Mouse (Mus musculus) erythroblast, adult 5-6 weeks (primary cell): ENCODE results near the gene Srsf3. TPM values are rescaled to one million over a fixed set of nuclear protein-coding genes. Genes with fewer than 3 reads are reported as not detected.

Experiments used
- ATAC-seq: replicated peaks from 2 replicates; pipeline ENCODE4 v1.8.0; 2016; ENCODE audit warnings: moderate number of reproducible peaks, mild to moderate bottlenecking, moderate TSS enrichment, inconsistent platforms; ENCODE audit not compliant: poor library complexity, low FRiP score, severe bottlenecking
- total RNA-seq, 2 experiments: library from RNA; stranded (forward) in 1 of 2; stranded (reverse) in 1 of 2; fragments of 150-400 nt in 1 of 2; fragments of 200-764, 138-1000 nt in 1 of 2; gene quantifications; 2 replicates each; pipeline versions ENCODE4 v1.2.3 to v1.2.4; 2015 to 2017; ENCODE audit warnings: low replicate concordance in 2 of 2

The Srsf3 gene
- total RNA-seq, 2 experiments from 2014 or later, result 174 to 211 TPM

DNA sequence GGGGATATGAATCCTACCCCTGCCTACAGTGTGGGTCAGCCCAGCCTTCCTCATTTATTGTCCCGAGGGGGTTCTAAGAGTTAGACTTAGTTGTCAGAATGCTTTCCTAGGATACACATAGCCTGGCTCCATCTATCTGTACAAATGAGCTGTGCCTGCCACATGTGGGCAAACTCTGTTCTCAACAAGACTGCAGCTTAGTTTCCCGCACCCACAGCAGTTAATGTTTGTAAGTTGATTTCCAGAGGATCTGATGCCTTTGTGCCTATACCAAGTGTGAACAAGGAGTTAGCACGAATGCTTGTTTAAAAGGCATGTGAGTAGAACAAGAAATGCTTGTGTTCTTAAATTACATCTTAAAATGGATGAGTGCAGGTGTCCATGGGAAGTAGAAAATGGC lies 11.2 kb downstream of the Srsf3 start:
- ATAC-seq, result no peak

DNA sequence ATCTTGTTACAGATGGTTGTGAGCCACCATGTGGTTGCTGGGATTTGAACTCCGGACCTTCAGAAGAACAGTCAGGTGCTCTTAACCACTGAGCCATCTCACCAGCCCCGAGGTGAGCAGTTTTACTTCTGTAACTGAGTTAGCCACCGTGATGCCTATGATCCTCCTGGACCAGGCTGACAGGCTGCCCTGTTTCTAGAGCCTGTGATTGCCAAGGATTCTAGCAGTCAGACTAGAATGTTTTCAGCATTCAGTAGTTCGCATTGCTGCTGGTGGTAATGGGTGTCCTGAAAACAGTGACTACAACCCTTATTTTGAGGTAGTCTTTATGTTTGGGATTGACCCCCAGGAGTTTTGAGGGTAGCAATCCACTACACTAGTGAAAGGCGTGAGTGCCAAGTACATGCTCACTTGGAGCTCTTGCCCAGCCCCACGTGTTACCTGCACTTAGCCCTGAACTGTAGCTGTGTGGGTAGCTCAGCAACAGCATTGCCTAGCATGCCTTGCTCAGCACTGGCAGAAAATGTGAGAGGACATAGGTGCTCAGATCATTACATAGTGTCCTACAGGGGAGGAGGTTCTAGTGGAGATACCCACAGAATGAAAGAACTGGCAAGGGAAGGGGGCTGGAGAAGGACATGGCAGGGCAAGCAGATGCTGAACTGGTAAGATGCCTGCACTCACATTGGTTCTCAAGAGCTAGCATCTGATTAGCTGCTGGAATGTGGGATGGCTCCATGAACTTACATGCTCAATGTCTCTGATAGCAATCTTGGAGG lies 11.9 kb downstream of the Srsf3 start:
- no peak for ATAC-seq

DNA sequence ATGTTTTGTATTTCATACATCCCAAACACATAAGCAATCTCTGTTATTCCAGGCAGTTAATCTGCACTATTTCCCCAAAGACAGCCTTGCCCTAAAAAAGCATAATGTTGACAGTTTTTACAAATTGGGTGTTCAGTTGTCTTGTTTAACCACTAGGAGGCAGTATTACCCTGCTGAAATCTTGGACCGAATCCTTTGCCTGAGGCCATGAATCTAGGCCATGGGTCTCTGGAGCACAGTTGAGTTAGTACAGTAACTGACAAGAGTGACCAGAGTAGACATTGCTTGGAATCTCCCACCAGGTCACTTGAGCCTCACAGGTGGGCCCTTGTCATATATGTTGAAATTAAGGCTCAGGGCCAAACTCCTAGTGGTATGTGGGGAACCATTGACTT lies 12.5 kb downstream of the Srsf3 start:
- peak; percentile 58 for ATAC-seq

DNA sequence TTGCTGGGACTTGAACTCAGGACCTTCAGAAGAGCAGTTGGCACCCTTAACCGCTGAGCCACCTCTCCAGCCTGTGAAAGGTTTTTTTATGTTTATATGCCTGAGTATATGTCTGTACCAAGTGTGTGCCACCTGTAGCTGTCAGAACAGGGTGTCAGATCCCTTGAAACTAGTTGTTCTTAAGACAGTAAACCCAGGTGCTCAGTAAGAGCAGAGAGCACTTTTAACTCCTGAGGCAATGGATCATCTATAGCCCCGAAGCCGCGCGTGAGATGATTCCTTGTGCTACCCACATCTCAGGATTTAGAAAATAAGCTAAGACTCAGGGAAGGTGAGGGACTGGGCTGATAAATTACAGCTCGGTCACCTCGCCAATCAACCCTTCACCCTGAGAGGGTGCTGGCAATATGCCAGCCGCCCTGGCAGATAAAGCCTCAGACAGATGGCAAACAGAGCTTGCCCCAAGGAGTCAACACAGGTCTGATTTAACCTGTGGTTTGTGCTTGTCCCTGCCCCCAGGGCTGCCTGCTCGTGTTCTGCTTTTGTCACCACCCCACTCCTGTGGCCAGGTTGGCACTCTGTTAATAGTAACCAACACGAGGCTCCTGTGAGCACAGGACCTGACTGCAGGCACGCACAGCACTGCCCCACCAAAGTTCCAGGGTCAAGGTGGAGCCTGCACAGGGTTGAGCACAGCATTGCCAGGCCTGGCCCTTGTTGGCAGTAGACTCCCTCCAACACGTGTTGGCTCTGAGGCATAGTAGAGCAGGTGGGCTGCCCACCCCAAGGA lies 13.5 kb downstream of the Srsf3 start:
- peak; percentile 72 for ATAC-seq

DNA sequence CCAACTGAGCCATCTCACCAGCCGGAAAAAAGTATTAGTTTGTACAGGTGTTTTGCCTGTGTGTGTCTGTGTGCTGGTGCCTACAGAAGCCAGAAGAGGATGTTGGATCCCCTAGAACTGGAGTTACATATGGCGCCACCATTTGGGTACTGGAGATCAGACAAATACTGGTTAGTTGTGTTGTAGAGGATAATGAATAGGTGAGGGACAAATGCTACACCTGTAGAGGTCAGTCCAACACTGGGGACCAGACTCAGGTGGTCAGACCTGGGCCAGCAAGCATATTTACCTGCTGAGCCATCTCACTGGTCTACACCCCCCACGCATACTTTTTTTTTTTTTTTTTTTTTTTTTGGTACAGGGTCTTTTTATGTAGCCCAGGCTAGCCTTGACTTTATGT lies 14.4 kb downstream of the Srsf3 start:
- ATAC-seq, result no peak

DNA sequence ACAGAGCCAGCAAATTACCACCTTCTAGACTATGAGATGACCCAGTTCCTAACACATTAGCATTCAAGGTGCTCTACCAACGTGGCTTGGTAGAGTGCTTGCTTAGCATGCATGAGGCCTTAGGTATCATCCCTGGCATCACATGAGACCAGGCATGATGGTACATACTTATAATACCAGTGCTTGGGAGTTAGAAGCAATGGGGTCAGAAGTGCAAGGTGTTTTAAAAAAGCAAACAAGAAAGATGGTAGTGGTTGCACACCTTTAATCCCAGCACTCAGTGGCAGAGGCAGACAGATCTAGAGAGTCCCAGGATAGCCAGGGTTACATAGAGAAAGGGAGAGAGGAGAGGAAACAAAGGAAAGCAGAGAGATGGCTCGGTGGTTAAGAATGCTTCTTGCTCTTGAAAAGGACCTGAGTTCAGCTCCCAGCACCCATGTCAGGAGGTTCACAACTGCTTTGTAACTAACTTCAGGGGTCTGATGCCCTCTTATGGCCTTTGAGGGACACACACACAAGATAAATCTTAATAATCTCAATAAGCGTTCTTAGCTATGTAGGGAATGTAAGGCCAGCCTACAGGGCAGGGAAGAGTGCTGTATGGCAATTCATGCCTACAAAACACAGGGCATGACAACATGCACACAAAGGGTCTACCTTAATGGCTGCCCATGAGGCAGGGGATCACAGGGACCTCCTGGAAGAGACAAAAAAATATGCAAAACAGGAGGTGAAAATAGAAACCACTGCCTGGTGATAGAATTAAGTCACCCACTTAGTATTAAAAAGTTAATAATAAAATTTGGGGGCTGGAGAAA lies 15.5 kb downstream of the Srsf3 start:
- ATAC-seq, result no peak

DNA sequence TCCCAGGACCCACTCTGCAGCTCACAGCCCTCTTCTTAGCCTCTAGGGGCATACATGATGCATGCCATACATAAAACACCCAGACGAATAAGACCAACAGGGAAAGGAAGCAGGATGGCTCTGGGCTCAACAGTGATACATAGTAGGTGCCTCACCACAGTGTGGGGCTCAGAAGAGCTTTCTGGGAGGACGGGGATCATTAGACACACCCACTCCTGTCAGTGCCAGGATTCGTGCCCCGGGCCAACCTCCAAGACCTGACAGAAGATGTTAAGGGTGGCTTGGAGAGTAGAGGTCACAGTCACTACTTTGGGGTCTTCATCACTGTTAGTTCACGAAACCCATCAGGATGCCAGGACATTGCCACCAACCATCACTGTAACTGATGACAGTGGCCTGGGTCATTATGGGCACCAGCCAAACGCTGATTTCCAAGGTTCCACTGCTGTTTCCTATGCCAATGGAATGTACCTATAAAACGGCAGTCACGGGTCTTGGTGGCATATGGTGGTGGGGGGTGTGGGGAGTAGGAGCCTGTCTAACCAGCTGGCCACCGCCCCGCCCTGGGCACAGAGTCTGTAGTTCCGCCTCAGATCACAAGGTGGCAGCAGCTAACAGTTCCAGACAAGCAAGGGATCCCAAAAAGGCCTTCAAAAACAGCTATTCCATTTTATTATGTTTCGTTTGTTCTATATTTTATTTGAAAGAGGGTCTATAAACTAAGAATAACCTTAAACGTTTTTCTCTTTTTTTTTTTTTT lies 16.5 kb downstream of the Srsf3 start:
- peak; percentile 71 for ATAC-seq

DNA sequence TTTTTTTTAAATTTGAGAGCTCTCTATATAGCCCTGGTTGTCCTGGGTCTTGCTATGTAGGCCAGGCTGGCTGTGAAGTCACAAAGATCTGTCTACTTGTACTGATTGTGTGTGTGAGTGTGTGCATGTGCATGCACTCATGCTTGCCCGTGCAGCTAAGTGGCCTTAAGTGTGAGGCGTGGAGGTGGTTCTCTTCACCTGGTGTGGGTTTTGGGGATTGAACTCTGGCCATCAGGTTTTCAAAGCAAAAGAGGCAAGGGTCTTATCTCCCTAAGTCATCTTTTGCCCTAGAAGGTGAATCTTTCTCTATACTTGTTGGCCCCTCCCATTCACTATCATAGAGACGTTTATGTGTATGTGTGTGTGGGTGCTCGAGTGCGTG lies 17.1 kb downstream of the Srsf3 start:
- ATAC-seq, result no peak

DNA sequence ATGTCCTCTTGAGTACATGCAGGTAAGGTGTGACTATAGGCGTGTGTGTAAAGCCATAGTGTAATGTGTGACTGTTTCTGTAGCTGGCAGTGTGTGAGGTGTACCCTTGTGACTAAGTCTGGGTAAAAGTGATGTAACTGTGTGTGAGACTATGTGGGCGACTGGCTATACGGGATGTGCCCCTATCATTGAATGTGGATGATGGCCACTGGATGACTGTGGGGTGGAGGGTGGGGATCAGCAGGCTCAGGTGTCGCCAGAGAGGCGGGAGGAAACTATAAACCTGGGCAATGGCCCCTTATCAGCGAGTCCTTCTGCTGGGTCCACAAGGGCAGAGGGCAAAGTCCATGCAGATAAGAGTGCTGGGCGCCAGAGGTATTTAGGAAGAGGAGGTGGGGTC lies 17.5 kb downstream of the Srsf3 start:
- no peak for ATAC-seq

DNA sequence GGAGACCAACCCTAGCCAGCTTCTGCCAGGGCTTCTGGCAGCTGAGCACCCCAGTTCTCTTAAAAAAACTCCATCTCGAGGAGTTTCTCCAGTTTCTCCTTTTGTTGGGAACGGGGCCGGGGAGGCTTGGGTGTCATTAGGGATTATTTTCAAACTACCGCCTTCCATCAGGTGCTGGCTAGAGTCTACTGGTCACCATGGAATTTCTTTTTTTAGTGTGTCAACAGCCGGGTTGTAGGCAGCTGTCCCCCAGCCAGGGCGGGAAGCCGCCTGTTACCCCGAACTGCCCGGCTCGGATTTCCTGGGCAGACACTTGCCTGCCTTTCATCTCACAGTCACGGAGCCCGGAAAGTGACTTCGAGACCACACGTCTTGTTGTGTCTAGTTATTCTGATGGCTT lies 18.4 kb downstream of the Srsf3 start:
- no peak for ATAC-seq

DNA sequence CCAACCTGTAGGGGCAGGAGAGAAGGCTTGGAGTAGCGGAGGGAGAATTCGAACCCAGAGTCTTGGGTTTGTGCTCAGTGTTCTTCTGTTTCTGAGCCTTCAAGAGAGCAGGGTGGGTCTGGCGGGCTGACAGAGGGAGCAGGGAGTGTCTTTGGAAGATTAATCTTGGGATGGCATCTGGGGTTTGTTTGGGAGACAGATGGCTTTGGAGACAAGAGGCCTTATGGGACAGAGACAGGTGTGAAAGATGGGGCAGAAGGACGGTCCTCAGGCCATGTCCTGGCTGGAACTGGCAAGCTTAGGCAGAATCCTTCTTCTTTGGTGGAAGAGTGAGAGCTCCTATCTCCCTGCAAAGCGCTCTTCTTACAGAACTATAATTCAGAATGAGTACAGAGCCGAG lies 20.6 kb downstream of the Srsf3 start:
- no peak for ATAC-seq

DNA sequence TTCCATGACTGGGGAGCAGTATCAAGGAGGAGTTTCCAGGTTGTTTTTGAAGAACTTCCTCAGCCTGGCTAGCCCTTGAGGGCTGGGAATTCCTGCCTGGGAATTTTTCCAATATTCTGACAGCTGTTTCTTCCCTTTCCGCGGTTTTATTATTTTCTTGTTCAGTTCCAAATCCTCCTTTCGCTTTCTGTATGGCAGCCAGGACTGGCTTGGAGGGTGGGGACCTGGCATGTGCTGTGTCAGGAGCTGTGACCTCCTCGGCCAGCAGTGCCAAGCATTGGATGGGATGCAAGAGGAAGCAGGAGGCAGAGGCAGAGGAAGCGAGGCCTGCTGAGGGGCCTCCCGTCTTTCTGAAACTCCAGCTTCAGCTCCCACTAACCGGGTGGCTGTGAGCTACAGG lies 21.4 kb downstream of the Srsf3 start:
- no peak for ATAC-seq

DNA sequence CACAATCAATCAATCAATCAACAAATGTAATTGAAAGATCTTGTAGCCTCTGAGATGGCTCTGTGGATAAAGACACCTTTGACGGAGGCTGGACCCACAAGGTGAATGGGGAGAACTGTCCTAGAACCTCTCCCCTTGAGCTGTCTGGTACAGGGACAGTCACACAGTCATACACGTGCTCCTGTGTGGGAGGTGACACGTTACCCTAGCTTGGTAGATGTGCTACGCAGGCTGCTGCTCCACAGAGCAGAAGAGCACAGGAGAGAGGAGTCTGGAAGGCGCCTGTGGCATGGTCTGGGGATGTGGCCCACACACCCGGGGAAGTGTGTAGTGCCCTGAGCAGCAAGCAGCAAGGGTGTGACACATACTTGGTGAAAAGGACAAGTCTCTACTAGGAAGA lies 22.0 kb downstream of the Srsf3 start:
- no peak for ATAC-seq

DNA sequence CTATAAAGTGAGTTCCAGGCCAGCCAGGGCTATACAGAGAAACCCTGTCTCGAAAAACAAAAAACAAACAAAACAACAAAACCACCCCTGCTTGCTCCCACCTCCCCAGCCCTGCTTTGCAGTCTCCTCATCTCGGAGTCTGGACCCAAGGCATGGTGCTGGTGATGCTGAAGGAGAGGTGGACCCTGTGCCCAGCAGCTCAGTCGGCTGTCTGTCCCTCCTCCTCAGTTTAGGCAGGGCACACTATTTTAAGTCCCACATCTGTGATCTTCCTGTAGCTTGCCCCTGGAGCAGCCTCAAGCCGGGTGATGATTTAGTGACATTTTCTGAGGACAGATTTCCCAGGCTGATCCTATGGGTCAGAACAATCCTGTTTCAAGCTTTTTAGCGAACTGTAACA lies 23.2 kb downstream of the Srsf3 start:
- ATAC-seq, result no peak

DNA sequence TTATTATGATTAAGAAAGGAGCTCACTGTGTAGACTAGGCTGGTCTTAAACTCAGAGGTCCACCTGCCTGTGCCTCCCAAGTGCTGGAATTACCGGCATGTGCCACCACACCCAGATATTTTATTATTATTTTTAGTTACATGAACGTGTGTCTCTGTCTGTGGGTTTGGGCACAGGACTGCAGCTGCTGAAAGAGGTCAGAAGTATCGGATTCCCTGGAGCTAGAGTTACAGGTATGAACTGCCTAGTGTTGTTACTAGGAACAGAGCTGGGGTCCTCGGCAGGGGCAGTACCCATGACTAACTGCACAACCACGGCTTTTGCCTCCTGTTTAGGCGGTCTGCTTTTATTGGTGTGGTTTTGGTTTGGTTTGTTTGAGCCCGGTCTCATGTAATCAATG lies 23.8 kb downstream of the Srsf3 start:
- ATAC-seq, result no peak

DNA sequence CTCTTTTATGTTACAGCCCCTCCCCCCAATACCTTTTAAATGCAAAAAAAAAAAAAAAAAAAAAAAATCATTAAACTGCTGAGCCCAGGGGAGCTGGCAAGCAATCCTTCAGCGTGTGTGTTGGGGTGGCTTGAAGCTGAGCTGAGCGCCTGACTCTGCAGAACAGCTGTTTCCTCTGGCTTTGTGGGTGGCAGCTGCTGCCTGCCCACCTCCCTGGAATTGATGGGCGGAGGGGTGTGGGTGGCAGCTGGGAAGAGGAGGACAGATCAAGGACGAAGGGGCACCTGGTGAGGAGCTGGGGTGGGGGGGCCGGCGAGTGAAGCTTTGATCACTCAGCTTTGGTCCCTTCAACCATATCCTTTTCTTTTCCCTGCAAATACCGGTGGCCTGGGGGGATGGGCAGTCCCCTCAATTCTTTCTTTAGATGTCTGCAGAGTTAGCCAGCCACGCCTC lies 24.3 kb downstream of the Srsf3 start:
- ATAC-seq, result no peak

DNA sequence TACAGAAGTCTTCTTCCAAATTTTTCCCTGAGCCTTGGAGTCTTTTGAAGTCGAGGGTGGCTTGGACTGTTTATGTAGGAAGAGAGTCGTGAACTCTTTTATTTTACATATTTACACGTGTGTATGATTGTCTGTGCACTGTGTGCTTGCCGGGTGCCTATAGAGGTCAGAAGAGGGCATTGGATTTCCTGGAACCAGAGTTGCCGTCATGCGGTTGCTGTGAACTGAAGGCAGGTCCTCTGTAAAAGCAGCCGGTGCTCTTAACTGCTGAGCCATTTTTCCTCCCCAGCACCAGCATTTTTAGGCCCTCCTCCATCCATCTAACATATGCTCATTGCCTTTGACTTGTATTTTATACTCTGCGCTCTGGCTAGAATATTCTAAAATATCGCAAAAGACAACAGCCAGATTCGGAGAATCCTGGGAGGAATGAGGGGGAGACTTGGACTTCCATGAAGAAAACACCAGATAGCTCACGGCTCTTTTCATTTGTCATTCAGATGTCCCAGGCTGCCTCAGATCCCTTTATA lies 25.0 kb downstream of the Srsf3 start:
- ATAC-seq, result no peak

DNA sequence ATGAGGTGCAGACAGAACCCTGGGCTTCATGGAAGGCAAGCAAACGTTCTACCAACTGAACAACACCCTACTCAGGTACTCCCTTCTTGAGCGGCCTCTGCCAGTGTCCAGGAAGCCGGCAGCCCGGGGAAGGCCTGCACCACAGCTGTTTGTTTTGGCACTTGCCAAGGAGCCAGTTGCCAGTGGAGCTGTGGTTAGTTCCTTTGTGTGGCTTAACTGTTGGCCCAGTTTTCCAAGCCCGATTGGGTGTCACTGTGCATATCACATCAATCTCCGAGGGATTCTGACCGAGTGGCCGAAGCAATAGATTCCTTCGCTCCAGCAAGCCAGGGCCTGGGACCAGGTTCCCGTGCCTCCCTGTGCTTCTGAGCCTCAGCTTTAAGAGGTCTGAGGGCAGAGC lies 25.5 kb downstream of the Srsf3 start:
- ATAC-seq, result no peak

DNA sequence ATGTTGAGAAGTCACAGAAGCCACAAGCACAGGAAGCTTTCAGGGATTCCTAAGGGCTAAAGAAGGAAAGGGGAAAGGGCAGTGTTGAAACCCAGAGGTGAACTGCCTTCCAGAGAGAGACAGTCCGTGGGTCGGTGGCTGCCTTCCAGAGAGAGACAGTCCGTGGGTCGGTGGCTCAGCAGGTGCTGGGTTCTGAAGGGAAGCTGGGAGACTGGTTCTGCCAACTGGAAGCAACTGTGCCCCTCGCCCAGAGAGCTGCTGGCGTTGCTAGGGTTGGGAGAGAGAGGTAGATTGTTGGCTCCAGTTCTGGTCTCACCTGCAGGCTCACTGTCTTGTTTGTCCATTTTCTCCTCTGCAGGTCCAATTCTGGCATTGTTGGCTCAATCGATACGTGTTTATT lies 26.1 kb downstream of the Srsf3 start:
- ATAC-seq, result no peak

DNA sequence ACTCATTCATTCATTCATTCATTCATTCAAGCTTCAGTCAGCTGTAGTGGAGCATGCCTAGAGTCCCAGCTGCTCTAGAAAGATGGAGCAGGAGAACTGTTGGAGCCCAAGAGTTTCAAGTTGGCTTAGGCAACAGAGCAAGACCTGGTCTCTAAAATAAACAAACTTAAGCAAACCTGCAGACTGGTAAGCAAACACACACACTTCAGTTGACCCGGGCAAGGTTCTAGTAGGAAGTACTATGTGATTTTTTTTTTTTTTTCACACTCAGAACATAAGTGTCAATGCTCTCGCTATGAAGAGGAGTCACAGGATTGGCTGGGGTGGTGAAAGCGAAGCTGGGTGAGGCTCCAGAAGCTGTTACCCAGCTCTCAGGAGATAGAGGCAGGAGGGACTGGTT lies 27.2 kb downstream of the Srsf3 start:
- ATAC-seq, result no peak
